14 mouse cellular contexts compared by ENCODE assay signal in the genomic region with DNA sequence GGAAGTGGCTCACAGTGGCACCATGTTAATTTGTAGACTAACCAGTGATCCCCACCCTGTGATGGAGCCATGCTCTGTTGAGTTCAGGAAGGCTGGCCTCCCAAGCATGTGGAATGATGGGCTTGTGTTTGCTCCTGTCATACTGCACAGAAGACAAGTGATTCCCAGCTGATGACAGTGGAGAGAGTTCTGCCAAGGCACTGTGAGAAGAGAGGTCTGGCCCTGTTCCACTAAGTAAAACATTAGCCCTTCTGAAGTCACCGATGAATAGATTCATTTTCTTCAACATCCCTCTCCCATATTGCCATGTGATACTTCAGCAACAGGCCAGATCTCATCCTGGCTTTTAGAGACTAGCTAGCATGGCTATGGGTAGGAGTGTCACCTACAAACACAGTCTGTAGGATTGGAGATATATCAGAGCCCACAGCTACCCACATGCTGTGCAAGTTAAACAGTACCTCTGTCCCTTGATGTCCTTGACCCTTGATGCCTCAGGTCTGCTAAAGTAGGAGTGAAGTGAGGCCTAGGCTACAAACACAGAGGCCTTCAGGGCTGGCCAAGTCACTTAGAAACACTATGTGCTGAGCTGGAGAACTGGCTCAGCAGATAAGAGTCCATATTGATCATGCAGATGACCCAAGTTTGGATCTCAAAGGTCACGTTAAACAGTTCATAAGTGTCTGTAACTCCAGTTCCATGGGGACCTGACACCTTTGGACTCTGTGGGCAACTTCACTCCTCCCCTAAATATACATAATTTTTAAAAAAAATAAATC. TPM values are rescaled to one million over a fixed set of nuclear protein-coding genes. Genes with fewer than 3 reads are reported as not detected.
"Had no signal": no experiment of that assay in that cellular context is flagged by ENCODE, and none has a peak within 500 bp of the region (broad histone marks: within the 10 kb centered on the region; RNA-seq: fewer than 3 reads in every experiment).

No protein-coding gene starts in this region.

- H3K36me3 ChIP-seq: limb, embryonic 10.5 days; liver, embryonic 15.5 days; lung, embryonic 15.5 days; midbrain, embryonic 15.5 days; neural tube, embryonic 12.5 days had no signal

- H3K4me3 ChIP-seq: limb, embryonic 10.5 days; liver, embryonic 15.5 days; lung, embryonic 15.5 days; midbrain, embryonic 15.5 days; neural tube, embryonic 12.5 days had no signal

- H3K27ac ChIP-seq: limb, embryonic 10.5 days; liver, embryonic 15.5 days; lung, embryonic 15.5 days; macrophage; midbrain, embryonic 15.5 days; neural tube, embryonic 12.5 days had no signal

- H3K9me3 ChIP-seq: limb, embryonic 10.5 days; liver, embryonic 15.5 days; lung, embryonic 15.5 days; megakaryocyte, embryonic 14.5 days; midbrain, embryonic 15.5 days; neural tube, embryonic 12.5 days had no signal

- DNase-seq: lung, postnatal 14 days; spleen, adult 18-20 months; thymus, adult 18-20 months; thymus, postnatal 14 days had no signal

- H3K27me3 ChIP-seq: liver, embryonic 15.5 days; lung, embryonic 15.5 days; midbrain, embryonic 15.5 days; neural tube, embryonic 12.5 days had no signal

- ATAC-seq: midbrain, embryonic 15.5 days had no signal

- H3K9ac ChIP-seq: liver, embryonic 15.5 days; lung, embryonic 15.5 days; midbrain, embryonic 15.5 days; neural tube, embryonic 12.5 days had no signal

- H3K4me2 ChIP-seq: liver, embryonic 15.5 days; lung, embryonic 15.5 days; midbrain, embryonic 11.5 days; midbrain, embryonic 15.5 days; neural tube, embryonic 12.5 days had no signal

- H3K4me1 ChIP-seq: lung, embryonic 15.5 days; megakaryocyte, embryonic 14.5 days; midbrain, embryonic 15.5 days; neural tube, embryonic 12.5 days had no signal

RNA-seq across cellular contexts. Expression of gene Scn4b, which starts 32.4 kb away (rescaled TPM):
- total RNA-seq: monocyte, adult 5-6 weeks had no signal
- polyA plus RNA-seq: macrophage; stomach, embryonic 14.5 days had no signal
